Mouse (Mus musculus) hindbrain, embryonic 16.5 days (tissue): ENCODE measurements around the gene Zfp445. TPM values are rescaled to one million over a fixed set of nuclear protein-coding genes. Genes with fewer than 3 reads are reported as not detected.
A peak's percentile ranks its signal among the peaks of the same experiment; 100 is the strongest.
"Not testable (repeated sequence)": the region's sequence is repeated elsewhere in the genome, so short reads cannot be mapped to it uniquely, and the experiment has no call there.

Experiments
- ATAC-seq: fragments of 200-750 bp; cut with Nextera tagmentation; 2 replicates; pipeline ENCODE4 v1.8.0; 2017; ENCODE audit warnings: moderate TSS enrichment, moderate library complexity
- H3K27ac ChIP-seq: fragments of 300-500 bp; sonication (generic); 2 replicates; pipeline ENCODE4 v1.5.1; 2014; ENCODE audit warnings: low read depth, mild to moderate bottlenecking, control low read depth, low read length, moderate library complexity
- H3K27me3 ChIP-seq: fragments of 300-500 bp; sonication (generic); replicated peaks from 2 replicates; pipeline ENCODE4 v1.6.1; 2014; ENCODE audit warnings: low read length; ENCODE audit not compliant: control insufficient read depth, insufficient read depth
- H3K36me3 ChIP-seq: fragments of 300-500 bp; sonication (generic); 2 replicates; pipeline ENCODE4 v1.6.1; 2014; ENCODE audit warnings: mild to moderate bottlenecking, low read length, moderate library complexity, mixed read lengths; ENCODE audit not compliant: control insufficient read depth, insufficient read depth
- H3K4me1 ChIP-seq: fragments of 300-500 bp; sonication (generic); 2 replicates; pipeline ENCODE4 v1.6.1; 2014; ENCODE audit warnings: low read depth, low read length; ENCODE audit not compliant: control insufficient read depth, insufficient read depth
- H3K4me2 ChIP-seq: fragments of 300-500 bp; sonication (generic); 2 replicates; pipeline ENCODE4 v1.6.1; 2014; ENCODE audit warnings: mild to moderate bottlenecking, low read length, control low read depth, moderate library complexity
- H3K4me3 ChIP-seq: fragments of 300-500 bp; sonication (generic); 2 replicates; pipeline ENCODE4 v1.5.1; 2014; ENCODE audit warnings: mild to moderate bottlenecking, low read length, control low read depth, moderate library complexity
- H3K9ac ChIP-seq: fragments of 300-500 bp; sonication (generic); 2 replicates; pipeline ENCODE4 v1.6.1; 2014; ENCODE audit warnings: low read depth, mild to moderate bottlenecking, control low read depth, low read length, moderate library complexity
- H3K9me3 ChIP-seq: fragments of 300-500 bp; sonication (generic); 2 replicates; pipeline ENCODE4 v1.6.1; 2014; ENCODE audit warnings: mild to moderate bottlenecking, low read length, moderate library complexity; ENCODE audit not compliant: control insufficient read depth
- WGBS: fragments of 180-500 bp; shearing (Covaris S2); extraction: QIAGEN DNeasy Blood & Tissue Kit; methylation state at CpG from one replicate; pipeline ENCODE4 v1.1.7; 2014; 5-methylcytosine and 5-hydroxymethylcytosine counted together
- polyA plus RNA-seq: library from polyadenylated mRNA; unstranded; fragments of >200 nt; fragmentation: Nextera tagmentation; extraction: Ambion mirVana; gene quantifications from 2 replicates; pipeline ENCODE4 v1.2.1, GENCODE M21; 2015

Gene Zfp445
- polyA plus RNA-seq, 1 experiment from 2014 or later: 88.3 TPM

DNA sequence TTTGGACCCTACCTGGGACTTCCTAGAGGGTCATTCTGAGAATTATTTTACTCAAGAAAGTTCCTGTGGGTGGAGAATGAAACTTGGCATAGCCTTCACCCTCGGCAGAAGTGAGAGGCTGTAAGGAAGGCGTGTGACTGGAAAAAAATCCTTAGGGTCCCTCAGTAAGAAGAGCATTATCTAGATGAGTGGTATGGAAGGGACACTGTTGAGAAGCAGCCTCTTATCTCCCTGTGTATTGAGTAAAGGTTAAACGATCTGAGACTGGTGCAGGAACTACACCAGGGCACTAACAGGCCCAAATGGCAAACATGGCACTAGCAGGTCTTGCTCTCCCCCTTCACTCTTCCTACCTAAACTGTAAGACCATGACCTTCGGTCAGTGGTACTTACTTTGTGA, 386 bp upstream of the Zfp445 start:
- no peak; the same call in none of the 2 replicates for ATAC-seq
- H3K9ac ChIP-seq: peak overlapping the region; percentile 91
- 90% methylated on average over 4 of the region's 4 CpGs for WGBS

GRCm38 (mm10) chr9:122864848-122865247, 958 bp downstream of the Zfp445 start:
- ATAC-seq: no peak
- H3K4me3 ChIP-seq: peak overlapping the region; percentile 84
- 0 out of 2 replicates have a peak, but pooled peaks cover 2% of the 10 kb centered on the region for H3K27me3 ChIP-seq
- no peak overlapping the region for H3K27ac ChIP-seq
- H3K4me2 ChIP-seq: peak overlapping the region; percentile 67
- H3K4me1 ChIP-seq: peaks cover 12% of the 10 kb centered on the region
- WGBS: 57% methylated on average over 3 of the region's 3 CpGs
- peaks cover 10% of the 10 kb centered on the region for H3K9me3 ChIP-seq
- peaks cover 23% of the 10 kb centered on the region for H3K36me3 ChIP-seq
- H3K9ac ChIP-seq: no peak overlapping the region

More for the DNA sequence above, 386 bp upstream of the Zfp445 start:
- H3K36me3 ChIP-seq: peaks cover 11% of the 10 kb centered on the region
- H3K9me3 ChIP-seq: peaks cover 7% of the 10 kb centered on the region
- peak overlapping the region; percentile 84 for H3K4me3 ChIP-seq
- H3K4me2 ChIP-seq: peak overlapping the region; percentile 57
- H3K27ac ChIP-seq: no peak overlapping the region
- peaks cover 12% of the 10 kb centered on the region for H3K4me1 ChIP-seq
- 0 out of 2 replicates have a peak, but pooled peaks cover 2% of the 10 kb centered on the region for H3K27me3 ChIP-seq

- peaks cover 12% of the 10 kb centered on the region for H3K4me1 ChIP-seq
- WGBS: 92% methylated on average over 2 of the region's 2 CpGs
- no peak overlapping the region for H3K27ac ChIP-seq
- H3K9ac ChIP-seq: no peak overlapping the region
- peaks cover 33% of the 10 kb centered on the region for H3K36me3 ChIP-seq
- no peak overlapping the region for H3K4me2 ChIP-seq
- peaks cover 10% of the 10 kb centered on the region for H3K9me3 ChIP-seq
- no peak for ATAC-seq
- no peak overlapping the region for H3K4me3 ChIP-seq
- H3K27me3 ChIP-seq: no peaks in the 10 kb centered on the region
These were observed 2.1 kb downstream of the Zfp445 start for GRCm38 (mm10) chr9:122863731-122864130.

GRCm38 (mm10) chr9:122860752-122861151, 5.1 kb downstream of the Zfp445 start:
- no peak for ATAC-seq
- Histone ChIP-seq H3K9me3 (peaks cover 2% of the 10 kb centered on the region; the same call in 1 of the 2 replicates), H3K4me1 (peaks cover 12% of the 10 kb centered on the region), H3K4me2 (no peak overlapping the region), H3K4me3 (no peak overlapping the region), H3K36me3 (peaks cover 59% of the 10 kb centered on the region), H3K27me3 (no peaks in the 10 kb centered on the region), H3K27ac (no peak overlapping the region), H3K9ac (no peak overlapping the region)

- Histone ChIP-seq H3K9ac (no peak overlapping the region), H3K36me3 (peaks cover 89% of the 10 kb centered on the region), H3K27me3 (no peaks in the 10 kb centered on the region), H3K4me1 (no peaks in the 10 kb centered on the region), H3K4me2 (no peak overlapping the region), H3K9me3 (peaks cover 2% of the 10 kb centered on the region; the same call in 1 of the 2 replicates), H3K27ac (no peak overlapping the region), H3K4me3 (no peak overlapping the region)
- WGBS: 97% methylated on average over 3 of the region's 3 CpGs
- no peak for ATAC-seq
These were observed 9.1 kb downstream of the Zfp445 start for GRCm38 (mm10) chr9:122856716-122857115.

GRCm38 (mm10) chr9:122855617-122856016, 10.2 kb downstream of the Zfp445 start:
- no peak overlapping the region for H3K9ac ChIP-seq
- no peaks in the 10 kb centered on the region; the same call in 1 of the 2 replicates for H3K9me3 ChIP-seq
- H3K36me3 ChIP-seq: peaks cover 89% of the 10 kb centered on the region
- no peak overlapping the region for H3K27ac ChIP-seq
- no peak overlapping the region for H3K4me2 ChIP-seq
- H3K4me3 ChIP-seq: no peak overlapping the region
- 93% methylated on average over 4 of the region's 4 CpGs for WGBS
- H3K4me1 ChIP-seq: no peaks in the 10 kb centered on the region
- no peak for ATAC-seq
- H3K27me3 ChIP-seq: no peaks in the 10 kb centered on the region

- WGBS: 97% methylated on average over 2 of the region's 7 CpGs
- not testable (repeated sequence) for ATAC-seq, H3K4me1 ChIP-seq
These were observed 10.7 kb downstream of the Zfp445 start for GRCm38 (mm10) chr9:122855141-122855540.

GRCm38 (mm10) chr9:122854526-122854925, 11.3 kb downstream of the Zfp445 start:
- Histone ChIP-seq H3K27ac (no peak overlapping the region), H3K9ac (no peak overlapping the region), H3K4me3 (no peak overlapping the region), H3K36me3 (peaks cover 82% of the 10 kb centered on the region), H3K9me3 (no peaks in the 10 kb centered on the region; the same call in 1 of the 2 replicates), H3K27me3 (no peaks in the 10 kb centered on the region), H3K4me1 (no peaks in the 10 kb centered on the region), H3K4me2 (no peak overlapping the region)
- no peak for ATAC-seq
- 88% methylated on average over 7 of the region's 7 CpGs for WGBS

More at GRCm38 (mm10) chr9:122855141-122855540, 10.7 kb downstream of the Zfp445 start:
- not testable (repeated sequence) for H3K4me3 ChIP-seq, H3K27ac ChIP-seq, H3K4me2 ChIP-seq, H3K9me3 ChIP-seq, H3K9ac ChIP-seq, H3K27me3 ChIP-seq
- H3K36me3 ChIP-seq: peaks cover 88% of the 10 kb centered on the region

- not testable (repeated sequence) for H3K27me3 ChIP-seq, H3K9me3 ChIP-seq, H3K4me3 ChIP-seq, H3K4me1 ChIP-seq, ATAC-seq, H3K9ac ChIP-seq, H3K4me2 ChIP-seq, H3K27ac ChIP-seq
- 98% methylated on average over 7 of the region's 8 CpGs for whole genome bisulfite sequencing
- H3K36me3 ChIP-seq: peaks cover 28% of the 10 kb centered on the region
These were observed 17.9 kb downstream of the Zfp445 start for GRCm38 (mm10) chr9:122847811-122848311.
